Mouse (Mus musculus) E14TG2a.4 (cell line): ENCODE results near the gene R3hdml.

ENCODE experiments used
- H3K27me3 ChIP-seq: 2 replicates; pipeline ENCODE4 v1.6.1; 2014; ENCODE audit warnings: low read length, control low read depth; ENCODE audit not compliant: insufficient read depth
- H3K36me3 ChIP-seq: 2 replicates; pipeline ENCODE4 v1.6.1; 2014; ENCODE audit warnings: low read length, control low read depth; ENCODE audit not compliant: insufficient read depth
- H3K4me1 ChIP-seq: replicated peaks from 2 replicates; pipeline ENCODE4 v1.6.1; 2014; ENCODE audit warnings: low read depth, low read length, control low read depth
- H3K4me3 ChIP-seq: replicated peaks from 2 replicates; pipeline ENCODE4 v1.5.1; 2014; ENCODE audit warnings: mild to moderate bottlenecking, low read length
- H3K9me3 ChIP-seq: 2 replicates; pipeline ENCODE4 v1.6.1; 2014; ENCODE audit warnings: low read length, control low read depth
- CTCF ChIP-seq: conservative IDR thresholded peaks from 2 replicates; pipeline ENCODE4 v1.5.1; 2014; ENCODE audit warnings: low read length
- NANOG ChIP-seq: IDR thresholded peaks from 2 replicates; pipeline ENCODE4 v1.6.1; 2014; ENCODE audit warnings: borderline replicate concordance, low read length, mixed read lengths
- POU5F1 ChIP-seq: IDR thresholded peaks from 2 replicates; pipeline ENCODE4 v1.6.1; 2014; ENCODE audit warnings: low read length, borderline replicate concordance

R3hdml gene

DNA sequence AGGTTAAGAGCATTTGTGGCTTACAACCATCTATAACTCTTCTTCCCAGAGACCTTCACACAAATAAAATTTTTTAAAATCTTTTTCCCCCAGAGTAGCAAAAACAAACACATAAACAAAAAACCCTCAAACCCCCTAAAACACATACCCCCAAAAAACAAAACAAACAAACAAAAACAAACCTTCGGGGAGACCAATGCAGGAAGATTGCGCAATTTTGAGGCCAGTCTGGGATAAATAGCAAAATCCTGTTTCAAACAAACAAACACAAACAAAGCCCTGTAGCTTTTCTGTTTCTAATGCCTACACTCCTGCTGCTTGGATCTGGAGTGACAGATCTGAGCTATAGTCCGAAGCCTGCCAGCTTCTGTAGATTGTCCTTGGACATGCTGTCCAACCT lies 4.8 kb upstream of the R3hdml start:
- Histone ChIP-seq H3K9me3 (no peaks in the 10 kb centered on the region), H3K36me3 (no peaks in the 10 kb centered on the region), H3K4me1 (peaks cover 23% of the 10 kb centered on the region), H3K27me3 (peaks cover 8% of the 10 kb centered on the region), H3K4me3 (no peak overlapping the region)
- TF ChIP-seq CTCF (no peak), POU5F1 (no peak), NANOG (no peak)

DNA sequence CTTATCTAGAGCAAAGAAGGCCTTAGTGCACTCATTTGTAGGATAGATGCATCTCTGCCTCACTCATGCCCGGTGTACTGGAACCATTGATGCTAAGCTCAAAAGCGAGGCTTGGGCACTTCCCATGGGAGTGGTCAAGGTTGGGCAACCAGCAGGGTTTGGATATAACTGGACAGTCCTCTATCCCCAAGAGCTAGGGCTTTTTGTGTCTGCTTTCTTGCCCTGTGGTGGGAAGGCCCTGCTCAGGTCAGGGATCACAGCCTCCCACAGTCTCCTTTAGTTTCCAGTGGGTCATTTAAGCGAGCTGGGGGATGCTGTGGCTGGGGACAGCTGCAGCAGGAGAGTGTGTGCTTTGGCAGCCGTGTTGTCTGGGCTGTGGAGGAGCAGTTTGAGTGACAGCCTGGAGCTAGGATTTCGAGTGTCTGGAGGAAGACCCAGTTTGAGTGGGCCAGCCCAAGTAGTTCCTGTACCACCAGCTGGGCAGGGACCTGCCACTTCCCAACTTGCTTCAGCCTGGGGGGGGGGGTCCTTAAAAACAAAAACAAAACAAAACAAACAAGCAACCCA lies 2.3 kb upstream of the R3hdml start:
- Histone ChIP-seq H3K9me3 (no peaks in the 10 kb centered on the region), H3K4me1 (peaks cover 46% of the 10 kb centered on the region), H3K27me3 (0 out of 2 replicates have a peak, but pooled peaks cover 4% of the 10 kb centered on the region), H3K36me3 (no peaks in the 10 kb centered on the region), H3K4me3 (no peak overlapping the region)
- TF ChIP-seq NANOG = no peak
- no peak for TF ChIP-seq POU5F1
- no peak for TF ChIP-seq CTCF

DNA sequence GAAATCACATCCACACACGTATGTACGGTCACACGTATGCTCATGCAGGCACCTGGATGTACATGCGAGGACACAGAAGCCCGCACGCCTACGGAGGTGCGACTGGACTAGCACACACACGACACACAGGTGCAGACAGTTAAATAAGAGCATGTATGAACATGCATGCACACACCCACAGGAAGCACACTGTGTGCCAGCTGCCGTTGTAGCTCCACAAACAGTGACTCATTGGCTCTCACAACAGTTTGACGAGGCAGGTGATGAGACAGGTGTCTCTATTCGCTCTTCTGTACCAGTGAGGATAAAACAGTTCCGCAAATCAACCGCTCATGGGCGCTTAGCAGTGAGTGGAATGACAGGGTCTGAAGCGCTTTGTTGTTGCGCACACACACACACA lies 1.5 kb upstream of the R3hdml start:
- TF ChIP-seq NANOG (no peak), CTCF (no peak), POU5F1 (no peak)

DNA sequence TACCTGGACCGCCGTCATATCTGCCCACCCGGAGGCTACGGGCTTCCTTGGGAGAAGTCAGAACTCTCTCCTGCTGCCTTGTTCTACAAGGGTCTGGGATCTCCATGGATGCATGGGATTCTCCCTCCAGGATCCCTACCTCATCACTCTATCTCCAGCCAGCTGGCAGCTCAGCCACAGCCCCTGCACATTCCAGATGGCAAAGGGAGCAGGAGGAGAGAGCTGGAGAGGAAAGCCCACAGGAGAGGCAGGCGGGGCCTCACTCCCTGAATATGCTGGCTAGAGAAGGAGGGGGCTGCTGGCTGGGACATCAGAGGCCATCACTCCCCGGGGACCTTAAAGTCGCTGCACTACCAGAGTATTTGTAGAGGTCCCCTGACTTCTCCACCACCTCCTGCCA lies 767 bp upstream of the R3hdml start:
- TF ChIP-seq NANOG (no peak), POU5F1 (no peak), CTCF (no peak)
- Histone ChIP-seq H3K27me3 (0 out of 2 replicates have a peak, but pooled peaks cover 4% of the 10 kb centered on the region), H3K36me3 (no peaks in the 10 kb centered on the region), H3K9me3 (no peaks in the 10 kb centered on the region), H3K4me3 (peak overlapping the region; percentile 37; the same call in 1 of the 2 replicates), H3K4me1 (peaks cover 55% of the 10 kb centered on the region)

More for the DNA sequence above, 1.5 kb upstream of the R3hdml start:
- Histone ChIP-seq H3K36me3 (no peaks in the 10 kb centered on the region), H3K9me3 (no peaks in the 10 kb centered on the region), H3K4me3 (0 out of 2 replicates have a peak overlapping the region, but pooled peaks have one; percentile 37), H3K27me3 (0 out of 2 replicates have a peak, but pooled peaks cover 4% of the 10 kb centered on the region), H3K4me1 (peaks cover 54% of the 10 kb centered on the region)

DNA sequence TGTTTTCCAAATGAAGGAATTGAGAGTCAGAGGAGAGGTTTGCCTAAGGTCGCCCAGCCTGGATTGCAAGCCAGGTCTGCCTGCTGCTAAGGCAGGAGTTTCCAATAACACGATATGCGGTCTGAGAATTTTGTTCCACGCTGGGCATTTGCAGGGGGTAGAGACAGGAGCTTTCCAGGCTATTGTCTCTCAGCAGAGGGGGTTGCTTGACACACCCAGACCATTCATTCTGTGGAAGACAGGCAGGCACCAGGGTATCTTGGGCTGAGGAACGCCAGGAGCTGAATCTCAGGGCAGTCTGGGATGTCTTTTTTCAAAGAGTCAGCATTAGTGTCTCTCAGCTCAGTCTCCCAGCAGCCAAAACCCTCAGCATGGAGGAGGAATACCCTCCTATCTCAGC lies 913 bp downstream of the R3hdml start:
- H3K4me3 ChIP-seq = peak overlapping the region; percentile 53
- no peaks in the 10 kb centered on the region for H3K36me3 ChIP-seq
- peaks cover 55% of the 10 kb centered on the region for H3K4me1 ChIP-seq
- H3K27me3 ChIP-seq = 0 out of 2 replicates have a peak, but pooled peaks cover 7% of the 10 kb centered on the region
- peak; percentile 30; the same call in 1 of the 2 replicates for TF ChIP-seq NANOG
- no peak for TF ChIP-seq POU5F1
- TF ChIP-seq CTCF = no peak
- no peaks in the 10 kb centered on the region; the same call in 1 of the 2 replicates for H3K9me3 ChIP-seq

DNA sequence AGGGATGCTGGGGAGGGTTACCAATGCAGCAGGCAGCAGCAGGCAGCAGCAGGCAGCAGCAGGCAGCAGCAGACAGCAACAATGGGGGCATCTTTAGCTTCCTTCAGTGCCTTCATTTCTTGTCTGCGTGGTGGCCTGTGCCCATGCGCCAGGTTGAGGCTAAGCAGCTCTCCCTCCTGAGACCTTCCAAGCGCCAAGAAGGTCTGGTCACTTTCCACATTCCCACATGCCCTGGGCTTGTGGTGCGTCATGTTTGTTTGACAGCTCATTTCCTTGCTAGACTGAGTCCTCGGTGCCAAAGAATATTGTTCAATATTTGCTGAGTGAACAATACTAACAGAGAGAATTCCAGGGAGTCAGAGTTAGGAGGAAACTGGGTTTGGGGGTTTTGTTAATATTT lies 1.9 kb downstream of the R3hdml start:
- Histone ChIP-seq H3K36me3 (no peaks in the 10 kb centered on the region), H3K4me3 (no peak overlapping the region; the same call in 1 of the 2 replicates), H3K9me3 (no peaks in the 10 kb centered on the region; the same call in 1 of the 2 replicates), H3K4me1 (peaks cover 55% of the 10 kb centered on the region), H3K27me3 (0 out of 2 replicates have a peak, but pooled peaks cover 7% of the 10 kb centered on the region)
- no peak for TF ChIP-seq POU5F1
- TF ChIP-seq NANOG = no peak
- TF ChIP-seq CTCF = no peak

DNA sequence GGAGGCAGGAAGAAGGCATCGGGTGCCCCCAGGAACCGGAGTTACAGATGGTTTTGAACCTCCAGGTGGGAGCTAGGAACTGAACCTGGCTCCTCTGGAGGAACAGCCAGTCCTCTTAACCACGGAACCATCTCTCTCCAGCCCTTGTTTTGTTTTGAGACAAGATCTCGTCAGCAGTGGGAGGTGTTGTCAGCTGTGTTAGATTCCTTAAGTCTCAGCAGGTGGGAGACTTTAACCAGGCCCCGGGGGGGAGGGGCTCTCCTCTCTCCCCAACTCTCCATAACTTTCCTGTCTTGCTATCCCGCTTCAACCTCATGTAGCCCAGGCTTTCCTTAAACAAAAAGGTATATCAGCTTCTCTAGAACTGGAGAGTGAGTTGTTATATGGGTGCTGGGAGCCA lies 2.3 kb downstream of the R3hdml start:
- H3K27me3 ChIP-seq = 0 out of 2 replicates have a peak, but pooled peaks cover 7% of the 10 kb centered on the region
- H3K4me1 ChIP-seq = peaks cover 58% of the 10 kb centered on the region
- TF ChIP-seq NANOG (no peak), POU5F1 (no peak), CTCF (no peak)

DNA sequence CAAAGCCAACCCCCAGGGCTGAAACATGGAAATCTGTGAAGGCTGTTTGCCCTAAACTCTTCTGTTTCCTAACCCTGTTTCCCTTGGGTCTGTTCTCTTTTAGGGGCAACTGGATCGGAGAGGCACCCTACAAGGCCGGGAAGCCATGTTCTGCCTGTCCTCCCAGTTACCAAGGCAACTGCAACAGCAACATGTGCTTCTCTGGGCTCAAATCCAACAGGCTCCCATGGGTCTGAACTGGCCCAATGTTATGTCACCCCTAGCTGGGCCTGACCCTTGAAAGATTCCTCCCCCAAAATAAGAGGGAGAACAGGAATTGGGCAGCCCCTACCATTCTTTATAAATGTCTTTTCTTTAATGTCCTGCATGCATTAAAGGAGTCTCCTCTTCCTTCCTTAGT lies 10.1 kb downstream of the R3hdml start:
- Histone ChIP-seq H3K9me3 (no peaks in the 10 kb centered on the region; the same call in 1 of the 2 replicates), H3K36me3 (no peaks in the 10 kb centered on the region), H3K27me3 (no peaks in the 10 kb centered on the region), H3K4me3 (no peak overlapping the region), H3K4me1 (peaks cover 44% of the 10 kb centered on the region)
- TF ChIP-seq NANOG (no peak), CTCF (no peak), POU5F1 (no peak)

More for the DNA sequence above, 2.3 kb downstream of the R3hdml start:
- no peaks in the 10 kb centered on the region; the same call in 1 of the 2 replicates for H3K9me3 ChIP-seq
- H3K36me3 ChIP-seq = no peaks in the 10 kb centered on the region
- no peak overlapping the region for H3K4me3 ChIP-seq
